Mouse (Mus musculus) cerebellum, postnatal 4 days (tissue): Measurements from ENCODE around the gene Gm5565.
"Not testable (repeated sequence)": the region's sequence is repeated elsewhere in the genome, so short reads cannot be mapped to it uniquely, and the experiment has no call there.

ENCODE experiments used
- DNase-seq, 2 experiments: peaks; one replicate each; pipeline ENCODE4 v3.0.0; 2022; ENCODE audit warnings: low spot score in 2 of 2, mixed read lengths in 1 of 2

Gm5565 gene

DNA sequence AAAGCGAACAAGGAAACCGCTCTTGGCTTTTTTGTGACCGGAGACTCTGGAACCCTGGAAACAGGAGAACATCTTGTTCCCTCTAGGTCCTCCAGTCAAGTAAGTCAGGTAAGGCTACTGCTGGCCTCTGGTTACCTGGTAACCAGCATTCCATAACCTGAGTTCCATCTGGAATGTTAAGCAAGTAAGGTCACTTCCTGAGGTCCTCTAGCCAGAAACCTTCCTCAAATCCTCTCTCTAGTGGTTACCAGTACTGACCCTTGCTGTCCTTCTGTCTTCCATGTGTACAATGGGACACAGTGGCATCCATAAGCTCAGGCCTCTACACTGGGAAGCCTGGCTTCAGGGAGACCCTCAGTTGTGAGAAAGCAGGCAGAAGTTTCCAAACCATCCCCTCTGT, at the start of gene Gm5565:
Gm5565 (minus strand) TSS at position 101 of the 400 bp plus-strand sequence.
- not testable (repeated sequence) for DNase-seq

DNA sequence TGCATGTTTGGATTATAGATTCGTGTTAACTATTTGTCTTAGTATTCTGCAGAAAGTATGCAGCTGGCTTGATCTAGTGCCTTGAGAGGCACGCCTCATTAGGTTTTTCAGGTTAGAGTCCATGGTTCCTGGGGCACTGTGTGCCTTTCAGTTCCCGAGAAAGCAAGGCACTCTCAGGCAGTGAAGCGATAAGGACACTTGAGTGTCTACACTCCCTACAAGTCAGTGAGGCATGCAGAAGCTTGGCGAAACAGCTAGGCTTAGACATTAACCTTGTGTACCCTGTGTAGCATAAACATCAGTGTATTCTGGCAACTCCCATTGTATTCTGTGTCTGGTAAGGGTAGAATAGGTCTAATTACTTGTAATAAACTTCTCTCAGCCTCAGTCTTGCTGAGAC, 45.2 kb upstream of the Gm5565 start:
- DNase-seq: no peak

DNA sequence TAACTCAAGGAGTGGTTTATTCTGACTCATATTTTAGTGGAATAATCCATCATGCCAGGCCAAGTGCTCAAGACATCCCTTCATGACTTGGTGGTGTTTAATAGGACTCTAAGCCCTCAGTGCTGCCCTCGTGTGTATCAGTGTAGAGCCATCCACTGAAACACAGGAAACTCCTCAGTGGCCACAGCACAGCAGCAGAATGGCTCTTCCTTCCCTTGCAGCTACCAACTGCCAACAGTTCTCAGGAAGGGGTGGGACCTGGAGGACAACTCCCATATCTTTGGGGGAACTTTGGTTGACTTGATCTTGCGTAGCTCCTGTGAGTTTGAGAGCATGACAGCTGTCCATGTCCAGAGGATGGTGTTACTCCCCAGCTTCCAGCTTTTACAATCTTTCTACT, 43.6 kb upstream of the Gm5565 start:
- no peak for DNase-seq

DNA sequence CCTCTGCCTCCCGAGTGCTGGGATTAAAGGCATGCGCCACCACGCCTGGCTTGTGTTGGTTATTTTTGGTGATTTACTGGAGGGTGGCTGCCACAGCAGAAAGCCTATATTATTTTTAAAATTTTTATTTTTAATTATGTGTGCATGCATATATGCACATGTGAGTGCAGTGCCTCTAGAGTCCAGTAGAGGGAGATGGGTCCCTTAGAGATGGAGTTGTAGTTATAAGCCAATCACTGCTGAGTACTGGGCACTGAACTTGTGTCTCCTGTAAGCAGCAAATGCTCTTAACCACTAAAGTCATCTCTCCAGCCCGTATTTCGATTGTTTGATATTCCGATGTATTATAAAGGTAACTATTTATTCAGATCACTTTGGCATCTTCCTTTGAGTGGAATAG, 40.2 kb upstream of the Gm5565 start:
- DNase-seq: no peak

DNA sequence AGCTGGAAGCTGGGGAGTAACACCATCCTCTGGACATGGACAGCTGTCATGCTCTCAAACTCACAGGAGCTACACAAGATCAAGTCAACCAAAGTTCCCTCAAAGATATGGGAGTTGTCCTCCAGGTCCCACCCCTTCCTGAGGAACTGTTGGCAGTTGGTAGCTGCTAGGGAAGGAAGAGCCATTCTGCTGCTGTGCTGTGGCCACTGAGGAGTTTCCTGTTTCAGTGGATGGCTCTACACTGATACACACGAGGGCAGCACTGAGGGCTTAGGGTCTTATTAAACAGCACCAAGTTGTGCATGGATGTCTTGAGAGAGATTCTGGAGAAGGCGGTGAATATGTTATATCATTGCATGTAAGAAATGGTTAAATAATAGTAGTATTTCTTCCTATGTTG, 39.2 kb upstream of the Gm5565 start:
- DNase-seq: no peak

DNA sequence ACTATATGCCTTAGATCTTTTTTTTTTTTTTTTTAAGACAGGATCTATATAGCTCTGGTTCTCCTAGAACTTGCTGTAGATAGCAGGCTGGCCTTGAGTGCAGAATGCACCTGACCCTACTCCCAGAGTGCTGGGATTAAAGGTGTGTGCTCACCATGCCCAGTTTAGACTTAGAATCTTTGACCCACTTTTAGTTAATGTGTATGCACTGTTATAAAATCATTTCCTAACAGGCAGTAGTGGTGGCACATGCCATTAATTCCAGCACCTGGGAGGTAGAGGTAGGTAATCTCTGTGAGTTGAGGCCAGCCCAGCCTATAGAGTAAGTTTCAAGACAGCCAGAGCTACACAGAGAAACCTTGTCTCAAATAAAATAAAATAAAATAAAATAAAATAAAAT, 38.7 kb upstream of the Gm5565 start:
- DNase-seq: no peak

DNA sequence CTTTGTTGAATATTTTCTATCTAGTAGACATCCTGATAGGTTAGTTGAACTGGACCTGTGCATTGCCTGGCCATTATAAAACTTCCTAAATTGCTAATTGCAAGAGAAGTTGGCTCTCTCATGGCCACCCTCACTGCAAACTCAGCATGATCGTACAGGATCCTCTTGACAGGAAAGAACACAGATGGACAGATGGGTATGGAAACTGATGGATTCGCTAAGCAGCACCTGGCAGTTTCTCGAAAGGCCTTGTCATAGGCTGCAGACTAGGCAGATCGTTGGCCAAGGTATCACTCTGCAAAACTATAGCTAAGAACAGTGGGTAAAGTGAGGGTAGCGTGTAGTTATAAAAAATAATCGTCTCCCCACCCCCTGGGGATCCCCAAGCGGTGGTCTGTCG, 33.0 kb upstream of the Gm5565 start:
- no peak for DNase-seq

GRCm38 (mm10) chr5:146190501-146191269, 30.3 kb upstream of the Gm5565 start:
- DNase-seq: no peak

GRCm38 (mm10) chr5:146190093-146190492, 29.8 kb upstream of the Gm5565 start:
- no peak for DNase-seq

- peak in 1 of 2 experiments; percentile 27 for DNase-seq
Measured at GRCm38 (mm10) chr5:146188712-146189111, 28.4 kb upstream of the Gm5565 start.

GRCm38 (mm10) chr5:146188144-146188543, 27.8 kb upstream of the Gm5565 start:
- no peak for DNase-seq

DNA sequence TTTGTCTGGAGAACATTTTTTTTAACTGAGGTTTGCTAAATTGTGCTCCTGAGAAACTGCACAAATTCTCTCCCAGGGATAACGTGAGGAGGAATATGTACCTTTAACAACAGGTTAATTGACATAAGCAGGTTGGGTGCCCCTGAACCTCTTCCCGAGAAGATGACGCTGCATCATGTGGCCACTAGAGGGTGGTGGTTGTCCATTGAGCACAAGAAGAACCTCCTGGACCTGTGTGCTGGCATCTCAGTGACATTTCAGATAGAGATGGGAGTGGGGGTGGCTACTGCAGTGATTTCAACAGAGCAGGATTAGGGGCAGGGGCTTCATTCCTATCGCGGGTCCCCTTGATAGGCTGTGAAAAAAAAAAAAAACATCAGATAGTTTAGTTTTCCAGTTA, 27.1 kb upstream of the Gm5565 start:
- DNase-seq: peak in 1 of 2 experiments; percentile 58

GRCm38 (mm10) chr5:146185204-146185603, 24.9 kb upstream of the Gm5565 start, which contains the start of gene 1700001J03Rik:
1700001J03Rik (minus strand) TSS chr5:146185304.
- not testable (repeated sequence) for DNase-seq

DNA sequence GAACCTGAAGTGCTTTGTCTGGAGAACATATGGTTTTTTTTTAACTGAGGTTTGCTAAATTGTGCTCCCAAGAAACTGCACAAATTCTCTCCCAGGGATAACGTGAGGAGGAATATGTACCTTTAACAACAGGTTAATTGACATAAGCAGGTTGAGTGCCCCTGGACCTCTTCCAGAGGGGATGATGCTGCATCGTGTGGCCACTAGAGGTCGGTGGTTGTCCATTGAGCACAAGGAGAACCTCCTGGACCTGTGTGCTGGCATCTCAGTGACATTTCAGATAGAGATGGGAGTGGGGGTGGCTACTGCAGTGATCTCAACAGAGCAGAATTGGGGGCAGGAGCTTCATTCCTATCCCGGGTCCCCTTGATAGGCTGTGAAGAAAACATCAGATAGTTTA, 12.4 kb upstream of the Gm5565 start:
- peak in 1 of 2 experiments; percentile 21 for DNase-seq

GRCm38 (mm10) chr5:146170621-146171020, 10.3 kb upstream of the Gm5565 start, which contains the start of gene Gm6309:
Gm6309 (minus strand) TSS chr5:146170721.
- not testable (repeated sequence) for DNase-seq

DNA sequence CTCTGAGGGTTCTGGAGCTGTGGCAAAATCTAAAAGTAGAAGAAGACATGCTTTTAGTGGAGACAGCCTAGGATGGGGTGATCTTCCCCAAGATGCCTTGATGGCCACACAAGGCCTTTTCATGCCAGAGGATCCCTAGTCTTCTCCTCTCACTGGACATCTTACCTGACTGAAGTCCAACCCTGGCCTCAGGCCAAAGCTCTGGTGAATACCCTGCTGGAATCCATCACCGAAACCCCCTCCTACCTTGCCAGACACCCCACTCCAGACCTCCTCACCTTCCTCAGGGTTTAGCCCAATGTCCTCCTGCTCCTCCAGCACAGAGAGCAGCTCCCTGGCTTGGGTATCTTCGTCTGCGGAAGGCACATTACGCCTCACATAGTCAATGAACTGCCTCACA, 2.0 kb downstream of the Gm5565 start:
- DNase-seq: not testable (repeated sequence)

DNA sequence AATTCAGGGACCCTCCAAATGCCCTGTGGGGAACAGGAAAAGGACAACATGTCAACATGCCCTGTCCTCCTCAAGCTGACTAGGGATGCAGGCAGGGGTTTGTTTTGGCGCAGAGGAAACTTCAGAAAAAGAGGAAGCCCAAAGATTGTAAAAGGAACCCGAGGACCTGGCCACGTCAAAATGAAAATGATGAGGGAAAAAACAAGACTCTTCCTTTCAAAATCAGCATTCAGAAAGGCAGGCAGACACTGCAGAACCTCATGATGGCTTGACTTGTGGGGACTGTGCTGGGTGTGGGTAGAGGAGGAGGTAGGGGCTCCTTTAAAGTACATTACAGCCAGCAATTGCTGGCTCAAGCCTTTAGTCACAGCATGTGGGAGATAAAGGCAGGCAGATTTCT, 9.9 kb downstream of the Gm5565 start:
- no peak for DNase-seq

DNA sequence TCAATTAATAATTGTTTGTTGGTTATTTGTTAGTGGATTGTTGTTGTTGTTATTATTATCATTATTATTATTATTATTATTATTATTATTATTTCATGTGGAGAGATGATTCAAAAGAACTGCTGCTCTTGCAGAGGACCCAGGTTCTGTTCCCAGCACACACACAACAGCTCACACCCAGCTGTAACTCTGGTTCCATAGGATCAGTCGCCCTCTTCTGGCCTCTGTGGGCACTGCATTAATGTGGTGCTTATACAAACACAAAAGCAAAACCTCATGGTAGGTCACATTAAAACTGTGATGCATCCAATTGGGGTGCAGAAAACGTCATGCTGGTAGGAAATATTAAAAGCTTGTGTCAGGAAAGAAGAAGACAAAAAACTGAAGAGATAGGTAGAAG, 12.4 kb downstream of the Gm5565 start:
- DNase-seq: no peak
